Mouse (Mus musculus): ENCODE measurements around the gene Mpped1. TPM values are rescaled to one million over a fixed set of nuclear protein-coding genes. Genes with fewer than 3 reads are reported as not detected.
A peak's percentile ranks its signal among the peaks of the same experiment; 100 is the strongest.

Gene Mpped1
- polyA plus RNA-seq, 1 experiment from 2014 or later: 0.70 TPM

DNA sequence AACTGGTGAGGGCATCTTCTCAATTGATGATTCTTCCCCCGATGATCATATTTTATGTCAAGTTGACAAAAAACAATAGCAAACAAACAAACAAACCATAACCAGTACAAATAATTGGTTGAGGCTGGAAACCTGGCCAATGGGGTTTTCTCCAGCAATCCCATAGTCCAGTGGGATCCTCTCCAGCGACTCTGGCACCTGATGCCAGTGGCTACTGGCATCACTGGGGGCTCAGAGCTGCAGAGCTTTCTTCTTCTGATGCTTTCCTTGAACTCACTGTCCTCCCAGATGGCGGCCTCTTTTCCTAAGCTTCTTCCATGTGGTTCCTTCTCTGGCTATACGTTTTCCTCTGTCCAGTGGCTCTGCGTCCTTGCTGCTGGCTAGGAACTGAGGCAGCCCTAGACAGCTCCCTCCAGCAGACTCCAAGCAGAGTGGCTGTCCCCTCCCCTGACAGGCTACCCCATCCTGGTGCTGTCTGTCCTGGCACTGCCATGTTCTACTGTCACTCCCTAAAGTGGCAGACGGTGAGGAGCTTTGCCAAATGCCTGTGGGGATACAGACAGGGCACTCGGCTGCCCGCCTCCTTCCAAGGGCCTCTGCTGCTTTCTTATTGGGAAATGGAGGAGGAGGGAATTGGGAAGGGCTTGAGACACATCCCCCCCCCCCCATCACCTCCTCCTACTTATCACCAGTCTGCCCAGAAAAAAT, 7.8 kb upstream of the Mpped1 start:
- Histone ChIP-seq H3K4me3 (replicated peaks) (no peak overlapping the region), H3K9me3 (replicated peaks) (no peaks in the 10 kb centered on the region), H3K36me3 (no peaks in the 10 kb centered on the region), H3K27ac (no peak overlapping the region), H3K27me3 (peaks cover 15% of the 10 kb centered on the region; the same call in 1 of the 2 replicates), H3K4me2 (no peak overlapping the region), H3K9ac (no peak overlapping the region), H3K4me1 (no peaks in the 10 kb centered on the region)
- 77% methylated on average over 8 of the region's 8 CpGs for WGBS
- ATAC-seq (replicated peaks; ENCODE audit: low FRiP score): no peak

DNA sequence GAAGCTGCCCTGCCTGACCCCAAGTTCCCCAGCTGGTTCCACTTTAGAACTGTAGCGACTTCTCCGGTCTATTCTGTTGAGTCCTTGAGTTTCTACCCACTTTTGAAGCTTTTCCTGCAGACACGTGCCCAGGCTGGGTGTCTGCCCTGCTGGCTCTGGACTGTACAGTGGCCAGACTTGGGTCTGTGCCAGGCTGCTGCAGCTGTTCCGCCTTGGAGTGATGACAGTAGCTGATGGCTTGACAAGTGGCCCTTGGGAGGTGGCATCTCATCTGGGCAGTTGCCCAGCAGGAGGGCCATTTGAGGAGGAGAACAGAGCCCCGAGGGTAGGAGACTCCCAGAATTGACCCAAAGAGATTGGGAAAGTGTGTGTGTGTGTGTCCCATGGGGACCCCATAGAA, 6.8 kb upstream of the Mpped1 start:
- H3K4me2 ChIP-seq: no peak overlapping the region
- WGBS: 61% methylated on average over 5 of the region's 5 CpGs
- H3K9me3 ChIP-seq (replicated peaks): no peaks in the 10 kb centered on the region
- H3K9ac ChIP-seq: no peak overlapping the region
- no peaks in the 10 kb centered on the region for H3K4me1 ChIP-seq
- H3K27me3 ChIP-seq: peaks cover 25% of the 10 kb centered on the region
- no peak for ATAC-seq (replicated peaks; ENCODE audit: low FRiP score)
- no peak overlapping the region for H3K27ac ChIP-seq
- no peaks in the 10 kb centered on the region for H3K36me3 ChIP-seq
- H3K4me3 ChIP-seq (replicated peaks): no peak overlapping the region

DNA sequence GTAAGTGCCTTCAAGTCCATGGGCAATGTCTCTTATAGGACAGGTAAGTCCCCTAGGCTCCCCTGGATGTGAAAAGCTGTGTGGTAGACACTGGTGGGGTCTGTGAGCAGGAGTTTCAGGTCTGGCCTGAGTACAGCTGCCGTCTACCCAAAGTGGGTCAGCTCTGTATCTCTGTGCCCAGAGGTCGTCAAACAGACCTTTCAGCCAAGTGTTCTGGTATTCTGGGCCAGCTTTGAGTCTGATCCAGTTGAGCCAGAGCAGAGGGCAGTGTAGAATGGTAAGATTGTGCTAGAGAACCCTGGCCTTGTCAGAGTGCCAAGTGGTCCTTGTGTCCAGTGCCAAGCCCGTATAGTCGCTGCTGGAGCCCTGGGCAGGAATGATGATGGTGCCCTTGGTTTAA, 6.3 kb upstream of the Mpped1 start:
- H3K27ac ChIP-seq: no peak overlapping the region
- no peak overlapping the region for H3K4me3 ChIP-seq (replicated peaks)
- H3K4me2 ChIP-seq: no peak overlapping the region
- no peak overlapping the region for H3K9ac ChIP-seq
- no peaks in the 10 kb centered on the region for H3K9me3 ChIP-seq (replicated peaks)
- H3K36me3 ChIP-seq: no peaks in the 10 kb centered on the region
- ATAC-seq (replicated peaks; ENCODE audit: low FRiP score): no peak
- 87% methylated on average over 4 of the region's 4 CpGs for WGBS
- H3K4me1 ChIP-seq: no peaks in the 10 kb centered on the region
- peaks cover 30% of the 10 kb centered on the region for H3K27me3 ChIP-seq

DNA sequence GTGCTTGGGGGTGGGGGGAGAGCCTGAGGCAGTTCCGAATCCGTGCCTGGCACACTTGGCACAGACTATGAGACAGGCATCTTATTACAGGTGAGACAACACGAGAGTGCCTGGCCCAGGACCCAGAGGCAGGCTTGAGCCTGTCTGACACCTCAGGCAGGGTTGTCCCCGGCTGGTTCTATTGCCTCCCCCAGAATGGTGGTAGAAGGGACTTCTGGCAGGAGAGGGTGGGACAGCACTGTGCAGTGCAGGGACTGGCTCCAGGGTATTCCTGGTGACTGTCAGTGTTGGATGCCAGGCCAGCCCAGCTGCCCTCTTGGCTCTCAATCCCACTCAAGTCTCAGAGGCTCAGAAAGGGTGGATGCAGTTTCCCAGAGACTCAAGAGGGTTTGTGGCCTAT, 4.3 kb upstream of the Mpped1 start:
- H3K27ac ChIP-seq: no peak overlapping the region
- no peak for ATAC-seq (replicated peaks; ENCODE audit: low FRiP score)
- peaks cover 49% of the 10 kb centered on the region for H3K27me3 ChIP-seq
- H3K4me2 ChIP-seq: no peak overlapping the region
- no peaks in the 10 kb centered on the region for H3K9me3 ChIP-seq (replicated peaks)
- no peak overlapping the region for H3K4me3 ChIP-seq (replicated peaks)
- H3K36me3 ChIP-seq: no peaks in the 10 kb centered on the region
- H3K4me1 ChIP-seq: peaks cover 3% of the 10 kb centered on the region; the same call in 1 of the 2 replicates
- H3K9ac ChIP-seq: no peak overlapping the region
- 57% methylated on average over 4 of the region's 4 CpGs for WGBS

GRCm38 (mm10) chr15:83776265-83777000, 2.8 kb upstream of the Mpped1 start:
- Histone ChIP-seq H3K27ac (no peak overlapping the region), H3K4me1 (peaks cover 11% of the 10 kb centered on the region), H3K9ac (no peak overlapping the region), H3K27me3 (peaks cover 62% of the 10 kb centered on the region), H3K4me2 (no peak overlapping the region), H3K9me3 (replicated peaks) (no peaks in the 10 kb centered on the region), H3K4me3 (replicated peaks) (no peak overlapping the region), H3K36me3 (no peaks in the 10 kb centered on the region)
- whole genome bisulfite sequencing: 71% methylated on average over 6 of the region's 6 CpGs
- no peak for ATAC-seq (replicated peaks; ENCODE audit: low FRiP score)

GRCm38 (mm10) chr15:83777476-83777875, 1.8 kb upstream of the Mpped1 start:
- H3K9ac ChIP-seq: no peak overlapping the region
- WGBS: 35% methylated on average over 6 of the region's 6 CpGs
- peaks cover 11% of the 10 kb centered on the region for H3K4me1 ChIP-seq
- H3K27me3 ChIP-seq: peaks cover 69% of the 10 kb centered on the region
- H3K4me2 ChIP-seq: no peak overlapping the region
- no peak overlapping the region for H3K4me3 ChIP-seq (replicated peaks)
- no peaks in the 10 kb centered on the region for H3K36me3 ChIP-seq
- no peak for ATAC-seq (replicated peaks; ENCODE audit: low FRiP score)
- no peak overlapping the region for H3K27ac ChIP-seq
- H3K9me3 ChIP-seq (replicated peaks): no peaks in the 10 kb centered on the region

DNA sequence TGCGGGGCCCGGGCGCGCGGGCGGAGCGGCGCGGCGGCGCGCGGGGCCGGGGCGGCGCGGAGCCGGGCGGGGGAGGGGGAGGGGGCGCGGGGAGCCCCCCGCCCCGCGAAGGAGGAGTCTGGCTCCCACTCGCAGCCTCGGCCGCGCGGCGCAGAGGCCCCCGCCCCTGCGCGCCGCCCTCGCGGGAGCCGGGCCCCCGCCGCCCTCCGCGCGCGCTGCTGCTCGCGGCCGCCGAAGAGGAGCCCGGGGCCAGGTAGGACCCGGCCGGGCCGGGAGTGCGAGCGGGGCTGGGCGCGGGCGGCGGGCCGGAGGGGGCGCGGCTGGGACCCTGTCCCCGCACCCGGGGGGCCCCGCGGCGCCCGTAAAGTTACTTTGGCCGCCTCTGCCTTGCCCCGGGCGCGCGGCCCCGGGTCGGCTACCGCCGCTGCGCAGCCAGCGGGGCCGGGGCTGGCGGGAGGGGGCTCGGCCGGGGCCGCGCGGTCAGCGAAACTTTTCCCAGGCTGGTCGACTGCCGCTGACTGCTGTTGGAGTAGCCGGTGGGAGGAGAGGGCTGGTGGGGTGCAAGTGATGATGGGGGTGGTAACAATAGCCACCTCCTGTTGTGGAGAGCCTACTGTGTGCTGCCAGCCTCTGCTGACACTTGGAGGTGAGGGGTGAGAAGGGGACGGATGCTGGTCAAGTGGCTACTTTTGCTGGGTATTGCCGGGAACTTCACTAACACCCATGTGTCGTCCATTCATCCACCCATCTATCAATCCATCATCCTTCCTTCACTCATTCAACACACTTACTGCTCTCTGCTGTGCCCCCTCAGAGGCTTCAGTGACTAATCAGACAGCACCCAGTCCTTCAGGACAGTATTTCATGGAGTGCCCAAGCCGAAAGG, 831 bp downstream of the Mpped1 start:
- H3K4me3 ChIP-seq (replicated peaks): peak overlapping the region; percentile 58
- H3K36me3 ChIP-seq: no peaks in the 10 kb centered on the region
- 2% methylated on average over 43 of the region's 92 CpGs for WGBS
- ATAC-seq (replicated peaks; ENCODE audit: low FRiP score): peak; percentile 22; the same call in 1 of the 2 replicates
- H3K4me2 ChIP-seq: peak overlapping the region; percentile 94
- peaks cover 83% of the 10 kb centered on the region for H3K27me3 ChIP-seq
- H3K9ac ChIP-seq: 0 out of 2 replicates have a peak overlapping the region, but pooled peaks have one; percentile 48
- H3K9me3 ChIP-seq (replicated peaks): no peaks in the 10 kb centered on the region
- H3K4me1 ChIP-seq: peaks cover 11% of the 10 kb centered on the region
- H3K27ac ChIP-seq: no peak overlapping the region

- WGBS: 83% methylated on average over 11 of the region's 11 CpGs
- ATAC-seq (replicated peaks; ENCODE audit: low FRiP score): no peak
- H3K27ac ChIP-seq: no peak overlapping the region
- H3K36me3 ChIP-seq: no peaks in the 10 kb centered on the region
- H3K9me3 ChIP-seq (replicated peaks): no peaks in the 10 kb centered on the region
- no peak overlapping the region for H3K4me2 ChIP-seq
- H3K4me3 ChIP-seq (replicated peaks): no peak overlapping the region
- H3K27me3 ChIP-seq: peaks cover 80% of the 10 kb centered on the region
- H3K9ac ChIP-seq: no peak overlapping the region
- peaks cover 11% of the 10 kb centered on the region for H3K4me1 ChIP-seq
Measured at GRCm38 (mm10) chr15:83781304-83781703, 2.0 kb downstream of the Mpped1 start.

DNA sequence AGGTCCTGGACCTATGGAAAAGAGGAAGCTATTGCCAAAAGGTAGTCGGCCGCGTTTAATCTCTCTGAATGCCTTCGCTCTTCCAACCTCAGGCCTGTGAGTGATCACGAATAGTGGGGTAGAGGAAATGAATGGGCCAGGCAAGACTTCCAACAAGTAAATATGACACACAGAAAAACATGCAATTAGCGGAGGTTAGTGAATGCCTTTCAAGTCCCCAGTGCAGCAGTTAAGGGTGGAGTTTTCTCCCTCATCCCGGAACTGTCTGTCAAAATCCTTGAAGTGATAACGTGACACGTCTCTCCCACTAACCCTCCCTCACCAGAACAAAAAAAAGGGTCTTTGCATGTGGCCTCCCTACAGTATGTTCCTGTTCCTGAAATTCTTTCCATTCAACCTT, 3.0 kb downstream of the Mpped1 start:
- no peak overlapping the region for H3K4me3 ChIP-seq (replicated peaks)
- peaks cover 11% of the 10 kb centered on the region for H3K4me1 ChIP-seq
- H3K27me3 ChIP-seq: peaks cover 71% of the 10 kb centered on the region
- no peak for ATAC-seq (replicated peaks; ENCODE audit: low FRiP score)
- H3K27ac ChIP-seq: no peak overlapping the region
- WGBS: 70% methylated on average over 9 of the region's 9 CpGs
- no peak overlapping the region for H3K4me2 ChIP-seq
- H3K9me3 ChIP-seq (replicated peaks): no peaks in the 10 kb centered on the region
- no peak overlapping the region for H3K9ac ChIP-seq
- H3K36me3 ChIP-seq: no peaks in the 10 kb centered on the region

- Histone ChIP-seq H3K4me3 (replicated peaks) (no peak overlapping the region), H3K4me1 (peaks cover 8% of the 10 kb centered on the region), H3K27ac (no peak overlapping the region), H3K27me3 (peaks cover 52% of the 10 kb centered on the region), H3K4me2 (no peak overlapping the region), H3K9ac (no peak overlapping the region), H3K36me3 (no peaks in the 10 kb centered on the region), H3K9me3 (replicated peaks) (no peaks in the 10 kb centered on the region)
- ATAC-seq (replicated peaks; ENCODE audit: low FRiP score): no peak
- WGBS: 70% methylated on average over 9 of the region's 9 CpGs
Measured at GRCm38 (mm10) chr15:83784772-83785171, 5.5 kb downstream of the Mpped1 start.

DNA sequence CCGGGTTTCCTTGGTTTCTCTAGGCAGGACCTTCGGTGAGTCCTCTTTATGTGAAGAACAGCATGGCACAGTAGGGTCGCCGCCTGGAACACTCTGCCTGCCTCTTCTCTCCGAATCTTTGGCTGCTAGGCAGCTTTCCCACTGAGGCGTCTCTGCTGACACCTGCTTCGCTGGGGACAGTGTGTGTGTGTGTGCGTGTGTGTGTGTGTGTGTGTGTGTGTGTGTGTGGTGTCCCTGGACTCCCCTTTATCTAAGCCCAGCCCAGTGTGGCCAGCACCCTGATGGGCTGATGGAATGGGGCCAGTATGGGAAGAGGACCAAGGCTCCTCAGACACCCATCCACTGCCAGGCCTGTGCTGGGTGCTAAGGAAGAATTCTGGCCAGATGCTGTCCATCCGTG, 9.8 kb downstream of the Mpped1 start:
- Histone ChIP-seq H3K4me2 (no peak overlapping the region), H3K36me3 (no peaks in the 10 kb centered on the region), H3K27me3 (peaks cover 12% of the 10 kb centered on the region), H3K9me3 (replicated peaks) (no peaks in the 10 kb centered on the region), H3K9ac (no peak overlapping the region), H3K4me1 (no peaks in the 10 kb centered on the region), H3K4me3 (replicated peaks) (no peak overlapping the region), H3K27ac (no peak overlapping the region)
- no peak for ATAC-seq (replicated peaks; ENCODE audit: low FRiP score)
- 76% methylated on average over 9 of the region's 9 CpGs for WGBS

- no peaks in the 10 kb centered on the region for H3K36me3 ChIP-seq
- no peak for ATAC-seq (replicated peaks; ENCODE audit: low FRiP score)
Measured at GRCm38 (mm10) chr15:83796924-83797323, 17.7 kb downstream of the Mpped1 start.

More at GRCm38 (mm10) chr15:83796924-83797323, 17.7 kb downstream of the Mpped1 start:
- H3K27ac ChIP-seq: no peak overlapping the region
- no peaks in the 10 kb centered on the region for H3K9me3 ChIP-seq (replicated peaks)
- WGBS: 64% methylated on average over 7 of the region's 7 CpGs
- H3K9ac ChIP-seq: no peak overlapping the region
- no peak overlapping the region for H3K4me3 ChIP-seq (replicated peaks)
- H3K27me3 ChIP-seq: no peaks in the 10 kb centered on the region
- no peak overlapping the region for H3K4me2 ChIP-seq
- no peaks in the 10 kb centered on the region for H3K4me1 ChIP-seq
